Mouse (Mus musculus): ENCODE results near the gene Islr.

GRCm38 (mm10) chr9:58159855-58160254 lies 44.3 kb downstream of the Islr start:
- TF ChIP-seq POLR2A (IDR thresholded peaks at IDR 0.05; ENCODE audit: control insufficient read depth in 1 of 2, insufficient read depth in 1 of 2, low read depth in 1 of 2, low read length in 2 of 2, poor library complexity in 1 of 2) (no peak), GABPA (IDR thresholded peaks at IDR 0.05; ENCODE audit: low read depth, low read length) (no peak), POLR2AphosphoS2 (IDR thresholded peaks at IDR 0.05; ENCODE audit: low read length) (no peak), EP300 (IDR thresholded peaks at IDR 0.05; ENCODE audit: low read depth in 1 of 2, low read length in 2 of 2) (no peak), MEF2A (IDR thresholded peaks at IDR 0.05; ENCODE audit: extremely low read depth, insufficient replicate concordance, low read depth, low read length, poor library complexity, severe bottlenecking) (no peak), USF1 (IDR thresholded peaks at IDR 0.05; ENCODE audit: low read depth, low read length) (no peak), CTCF (IDR thresholded peaks at IDR 0.05 in 2 of 3, conservative IDR thresholded peaks at IDR 0.05 in 1 of 3; ENCODE audit: control insufficient read depth in 1 of 3, insufficient read depth in 1 of 3, low read depth in 2 of 3, low read length in 3 of 3, poor library complexity in 1 of 3, severe bottlenecking in 1 of 3) (no peak)

Data from MEL (cell line).